ENCODE assay signal across 33 mouse cellular contexts in the genomic region with DNA sequence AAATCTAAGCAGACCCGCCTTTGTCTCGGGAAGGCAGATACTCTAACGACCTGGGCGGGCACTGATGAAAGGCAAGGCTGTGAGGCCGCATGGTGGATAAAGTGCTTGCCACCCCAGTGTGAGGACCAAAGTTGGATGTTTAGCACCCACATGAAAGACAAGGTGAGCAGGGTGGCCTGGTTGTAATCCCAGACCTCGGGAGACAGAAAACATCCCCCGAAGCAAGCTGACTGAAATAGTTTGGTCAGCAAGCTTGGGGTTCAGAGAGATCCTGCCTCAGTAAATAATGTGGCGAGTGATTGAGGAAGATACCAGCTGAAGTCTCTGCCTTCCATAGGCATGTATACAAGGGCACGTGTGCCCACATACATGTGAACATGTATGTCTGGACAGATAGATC. TPM values are rescaled to one million over a fixed set of nuclear protein-coding genes. Genes with fewer than 3 reads are reported as not detected.
A peak's percentile ranks its signal among the peaks of the same experiment; 100 is the strongest.
DNase-seq lines count a peak whose midpoint lies in the region; ATAC-seq and TF ChIP-seq lines count a peak whose summit lies in the region.
"Had no signal": no experiment of that assay in that cellular context is flagged by ENCODE, and none has a peak within 500 bp of the region (broad histone marks: within the 10 kb centered on the region; RNA-seq: fewer than 3 reads in every experiment).

No protein-coding gene starts in this region.

- WGBS in limb, embryonic 13.5 days, result 59% methylated on average over 9 of the region's 9 CpGs
- 73% methylated on average over 9 of the region's 9 CpGs for WGBS in limb, embryonic 10.5 days
- 66% methylated on average over 9 of the region's 9 CpGs for WGBS in neural tube, embryonic 13.5 days
- 65% methylated on average over 9 of the region's 9 CpGs for WGBS in neural tube, embryonic 15.5 days

- H3K4me2 ChIP-seq in limb, embryonic 13.5 days (replicated peaks), result peak overlapping the region; percentile 14; the same call in 1 of the 2 replicates
- H3K4me2 ChIP-seq in neural tube, embryonic 13.5 days, result peak overlapping the region; percentile 21; the same call in 1 of the 2 replicates
- H3K4me2 ChIP-seq in neural tube, embryonic 15.5 days, result peak overlapping the region; percentile 26
- H3K4me2 ChIP-seq: forebrain, embryonic 12.5 days; hindbrain, embryonic 15.5 days; intestine, embryonic 15.5 days had no signal

- no peak for ATAC-seq in limb, embryonic 13.5 days (ENCODE audit: low FRiP score, low read depth)
- ATAC-seq in neural tube, embryonic 13.5 days (ENCODE audit: low read depth), result no peak
- no peak for ATAC-seq in neural tube, embryonic 15.5 days (ENCODE audit: low FRiP score)
- ATAC-seq: activated CD4-positive, CD25-positive, alpha-beta regulatory T cell, adult 4 months; intestine, embryonic 15.5 days had no signal

- H3K9ac ChIP-seq in limb, embryonic 13.5 days, result no peak overlapping the region
- no peak overlapping the region for H3K9ac ChIP-seq in neural tube, embryonic 13.5 days
- no peak overlapping the region for H3K9ac ChIP-seq in neural tube, embryonic 15.5 days (replicated peaks)
- H3K9ac ChIP-seq: forebrain, embryonic 12.5 days; hindbrain, embryonic 15.5 days; intestine, embryonic 15.5 days had no signal

- intact Hi-C loops in gastrocnemius, adult 2 months (cut with DNase I), result no loop called here
- intact Hi-C loops in gastrocnemius, postnatal 14 days (cut with DNase I; ENCODE audit: low total_unique reads), result no loop called here

- 0 out of 2 replicates have a peak, but pooled peaks cover 9% of the 10 kb centered on the region for H3K27me3 ChIP-seq in limb, embryonic 13.5 days
- H3K27me3 ChIP-seq in limb, embryonic 10.5 days (ENCODE audit: low read depth, poor library complexity, severe bottlenecking), result 0 out of 2 replicates have a peak, but pooled peaks cover 6% of the 10 kb centered on the region
- no peaks in the 10 kb centered on the region; the same call in 1 of the 2 replicates for H3K27me3 ChIP-seq in neural tube, embryonic 13.5 days
- H3K27me3 ChIP-seq in neural tube, embryonic 15.5 days (replicated peaks), result no peaks in the 10 kb centered on the region
- H3K27me3 ChIP-seq: forebrain, embryonic 12.5 days; hindbrain, embryonic 15.5 days; intestine, embryonic 15.5 days had no signal

- no peak for DNase-seq in gastrocnemius, adult 2 months
- no peak for DNase-seq in gastrocnemius, postnatal 14 days
- no peak for DNase-seq in limb, embryonic 10.5 days (ENCODE audit: low spot score)
- no peak for DNase-seq in neural tube, embryonic 10.5 days (ENCODE audit: extremely low spot score, low spot score)
- DNase-seq in cerebellum, adult 11 months, result no peak
- DNase-seq: adrenal gland, adult 2 months; adrenal gland, postnatal 36 days; cerebellum, adult 2 months; cerebellum, postnatal 14 days; gastrocnemius, postnatal 36 days; heart, adult 2 months; heart, postnatal 14 days; kidney, adult 2 months; kidney, postnatal 4 days; layer of hippocampus, postnatal 36 days; lung, postnatal 36 days; midbrain, embryonic 14.5 days; thymus, adult 2 months; thymus, postnatal 36 days had no signal

- no peak for TF ChIP-seq CTCF in gastrocnemius, adult 2 months (IDR thresholded peaks at IDR 0.05)

- no peaks in the 10 kb centered on the region for H3K9me3 ChIP-seq in limb, embryonic 13.5 days
- H3K9me3 ChIP-seq in limb, embryonic 10.5 days (replicated peaks), result no peaks in the 10 kb centered on the region
- no peaks in the 10 kb centered on the region for H3K9me3 ChIP-seq in neural tube, embryonic 13.5 days
- no peaks in the 10 kb centered on the region for H3K9me3 ChIP-seq in neural tube, embryonic 15.5 days (replicated peaks)
- H3K9me3 ChIP-seq: forebrain, embryonic 12.5 days; hindbrain, embryonic 10.5 days; hindbrain, embryonic 15.5 days; intestine, embryonic 15.5 days had no signal

- H3K27ac ChIP-seq in gastrocnemius, adult 2 months, result peak overlapping the region; percentile 56; the same call in 1 of the 2 replicates
- no peak overlapping the region for H3K27ac ChIP-seq in limb, embryonic 13.5 days
- no peak overlapping the region for H3K27ac ChIP-seq in limb, embryonic 10.5 days
- H3K27ac ChIP-seq in neural tube, embryonic 13.5 days (replicated peaks), result no peak overlapping the region
- no peak overlapping the region for H3K27ac ChIP-seq in neural tube, embryonic 15.5 days (replicated peaks)
- H3K27ac ChIP-seq: forebrain, embryonic 12.5 days; heart, adult 2 months; hindbrain, embryonic 10.5 days; hindbrain, embryonic 15.5 days; intestine, embryonic 15.5 days had no signal

- 0 out of 2 replicates have a peak, but pooled peaks cover 4% of the 10 kb centered on the region for H3K4me1 ChIP-seq in limb, embryonic 13.5 days
- H3K4me1 ChIP-seq in limb, embryonic 10.5 days, result no peaks in the 10 kb centered on the region
- no peaks in the 10 kb centered on the region for H3K4me1 ChIP-seq in neural tube, embryonic 13.5 days (replicated peaks)
- peaks cover 3% of the 10 kb centered on the region for H3K4me1 ChIP-seq in neural tube, embryonic 15.5 days
- H3K4me1 ChIP-seq: forebrain, embryonic 12.5 days; hindbrain, embryonic 10.5 days; hindbrain, embryonic 15.5 days; intestine, embryonic 15.5 days had no signal

- no peak overlapping the region for H3K4me3 ChIP-seq in gastrocnemius, adult 2 months
- H3K4me3 ChIP-seq in limb, embryonic 13.5 days, result no peak overlapping the region
- no peak overlapping the region for H3K4me3 ChIP-seq in limb, embryonic 10.5 days
- H3K4me3 ChIP-seq in neural tube, embryonic 13.5 days, result no peak overlapping the region
- no peak overlapping the region for H3K4me3 ChIP-seq in neural tube, embryonic 15.5 days (replicated peaks)
- H3K4me3 ChIP-seq: forebrain, embryonic 12.5 days; heart, adult 2 months; hindbrain, embryonic 10.5 days; hindbrain, embryonic 15.5 days; intestine, embryonic 15.5 days had no signal

- H3K36me3 ChIP-seq in limb, embryonic 13.5 days, result no peaks in the 10 kb centered on the region
- H3K36me3 ChIP-seq in limb, embryonic 10.5 days, result no peaks in the 10 kb centered on the region
- no peaks in the 10 kb centered on the region for H3K36me3 ChIP-seq in neural tube, embryonic 13.5 days
- no peaks in the 10 kb centered on the region for H3K36me3 ChIP-seq in neural tube, embryonic 15.5 days
- H3K36me3 ChIP-seq: forebrain, embryonic 12.5 days; hindbrain, embryonic 10.5 days; hindbrain, embryonic 15.5 days; intestine, embryonic 15.5 days had no signal

RNA-seq across cellular contexts. Expression of a gene that starts 2.6 kb away (rescaled TPM):
- not detected for total RNA-seq in gastrocnemius, adult 2 months (2021)
- total RNA-seq in gastrocnemius, postnatal 14 days (2021), result not detected
- 21.9 and 32.2 TPM in 2 replicates for polyA plus RNA-seq in limb, embryonic 13.5 days (2015; fragmentation: Nextera tagmentation; extraction: Ambion mirVana)
- polyA plus RNA-seq in limb, embryonic 10.5 days (2016; fragmentation: Nextera tagmentation; extraction: Ambion mirVana), result not detected in 2 replicates
- polyA plus RNA-seq in neural tube, embryonic 13.5 days (2015; fragmentation: Nextera tagmentation; extraction: Ambion mirVana), result 0.73 and 1.4 TPM in 2 replicates
- polyA plus RNA-seq in neural tube, embryonic 15.5 days (2015; fragmentation: Nextera tagmentation; extraction: Ambion mirVana), result 2.0 and 5.5 TPM in 2 replicates
- total RNA-seq: adrenal gland, adult 2 months; adrenal gland, postnatal 36 days; gastrocnemius, postnatal 36 days; heart, adult 2 months; heart, postnatal 14 days; layer of hippocampus, postnatal 36 days; left cerebral cortex, postnatal 10 days; monocyte, adult 5-6 weeks had no signal
- polyA plus RNA-seq: activated CD4-positive, CD25-positive, alpha-beta regulatory T cell, adult 4 months; adrenal gland, adult 2 months; forebrain, embryonic 12.5 days; heart, embryonic 14.5 days; hindbrain, embryonic 10.5 days; intestine, embryonic 15.5 days; kidney, adult 2 months; limb, embryonic 11.5 days; liver, embryonic 16.5 days; midbrain, embryonic 14.5 days had no signal

RNA-seq across cellular contexts. Expression of a gene that starts 42.2 kb away (rescaled TPM):
- 10 to 100 TPM in 1 of 2 experiments, 1 to 10 TPM in 1; 8.9 to 11.7 TPM for total RNA-seq in gastrocnemius, adult 2 months (2021)
- total RNA-seq in gastrocnemius, postnatal 14 days (2021), result 10 to 100 TPM; 14.8 to 21.9 TPM
- polyA plus RNA-seq in limb, embryonic 13.5 days (2015; fragmentation: Nextera tagmentation; extraction: Ambion mirVana), result not detected in 2 replicates
- polyA plus RNA-seq in limb, embryonic 10.5 days (2016; fragmentation: Nextera tagmentation; extraction: Ambion mirVana), result not detected in 2 replicates
- 0.24 TPM in 1 of 2 replicates, not detected in the other for polyA plus RNA-seq in neural tube, embryonic 13.5 days (2015; fragmentation: Nextera tagmentation; extraction: Ambion mirVana)
- polyA plus RNA-seq in neural tube, embryonic 15.5 days (2015; fragmentation: Nextera tagmentation; extraction: Ambion mirVana), result 0.51 and 4.7 TPM in 2 replicates
- total RNA-seq: adrenal gland, adult 2 months; adrenal gland, postnatal 36 days; heart, adult 2 months; heart, postnatal 14 days; monocyte, adult 5-6 weeks had no signal
- polyA plus RNA-seq: activated CD4-positive, CD25-positive, alpha-beta regulatory T cell, adult 4 months; adrenal gland, adult 2 months; embryonic facial prominence, embryonic 14.5 days; forebrain, embryonic 12.5 days; heart, embryonic 14.5 days; hindbrain, embryonic 10.5 days; limb, embryonic 11.5 days had no signal
